Comparison of ENCODE assay signal across 20 mouse cellular contexts in the genomic region with DNA sequence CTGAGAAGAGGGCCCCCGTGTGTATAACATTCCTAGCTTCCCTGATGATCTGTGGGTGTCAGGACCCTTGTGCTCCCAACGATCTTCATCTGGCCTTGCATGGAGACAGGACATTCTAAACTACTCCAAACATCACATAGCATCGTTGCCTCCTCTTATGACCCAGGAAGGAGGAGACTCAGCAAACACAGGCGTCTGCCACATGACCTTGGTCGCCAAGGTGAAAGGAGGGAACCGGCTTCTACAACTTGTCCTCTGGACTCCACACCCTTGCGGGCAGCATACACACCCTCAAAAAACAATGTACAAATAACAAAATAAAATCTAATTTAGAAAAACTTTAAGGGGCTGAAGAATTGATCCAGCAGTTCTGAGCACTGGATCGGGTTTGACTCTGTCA. TPM values are rescaled to one million over a fixed set of nuclear protein-coding genes. Genes with fewer than 3 reads are reported as not detected.
DNase-seq lines count a peak whose midpoint lies in the region; ATAC-seq and TF ChIP-seq lines count a peak whose summit lies in the region.
"Had no signal": no experiment of that assay in that cellular context is flagged by ENCODE, and none has a peak within 500 bp of the region (broad histone marks: within the 10 kb centered on the region; RNA-seq: fewer than 3 reads in every experiment).

No protein-coding gene starts in this region.

- H3K9me3 ChIP-seq in kidney, embryonic 15.5 days (replicated peaks), result no peaks in the 10 kb centered on the region
- no peaks in the 10 kb centered on the region for H3K9me3 ChIP-seq in hindbrain, embryonic 13.5 days
- H3K9me3 ChIP-seq: forebrain, embryonic 15.5 days; hindbrain, embryonic 10.5 days; limb, embryonic 12.5 days; lung, embryonic 15.5 days had no signal

- WGBS in kidney, embryonic 15.5 days, result 25% methylated on average over 8 of the region's 8 CpGs
- WGBS in large intestine, adult 2 months, result 25% methylated on average over 8 of the region's 8 CpGs
- whole genome bisulfite sequencing in hindbrain, embryonic 13.5 days, result 73% methylated on average over 8 of the region's 8 CpGs

- H3K4me1 ChIP-seq in kidney, embryonic 15.5 days, result peaks cover 53% of the 10 kb centered on the region
- H3K4me1 ChIP-seq in hindbrain, embryonic 13.5 days (replicated peaks), result peaks cover 23% of the 10 kb centered on the region

- H3K4me2 ChIP-seq in kidney, embryonic 15.5 days, result no peak overlapping the region
- H3K4me2 ChIP-seq in hindbrain, embryonic 13.5 days, result no peak overlapping the region
- H3K4me2 ChIP-seq: forebrain, embryonic 15.5 days; heart, embryonic 11.5 days; limb, embryonic 12.5 days; lung, embryonic 15.5 days had no signal

- H3K27ac ChIP-seq in gastrocnemius, adult 2 months, result peak overlapping the region; percentile 16; the same call in 1 of the 2 replicates
- peak overlapping the region; percentile 78; the same call in 1 of the 2 replicates for H3K27ac ChIP-seq in kidney, embryonic 15.5 days
- no peak overlapping the region for H3K27ac ChIP-seq in hindbrain, embryonic 13.5 days
- H3K27ac ChIP-seq: forebrain, embryonic 15.5 days; hindbrain, embryonic 10.5 days; liver, embryonic 14.5 days; lung, embryonic 15.5 days had no signal

- TF ChIP-seq CTCF in gastrocnemius, adult 2 months (IDR thresholded peaks at IDR 0.05), result no peak

- ATAC-seq in kidney, embryonic 15.5 days (replicated peaks; ENCODE audit: low FRiP score), result no peak
- no peak for ATAC-seq in hindbrain, embryonic 13.5 days (ENCODE audit: low FRiP score)
- ATAC-seq: forebrain, embryonic 15.5 days had no signal

- intact Hi-C loops in gastrocnemius, adult 2 months (cut with DNase I), result no loop called here

- no peak overlapping the region for H3K4me3 ChIP-seq in gastrocnemius, adult 2 months
- H3K4me3 ChIP-seq in kidney, embryonic 15.5 days (replicated peaks), result no peak overlapping the region
- no peak overlapping the region for H3K4me3 ChIP-seq in hindbrain, embryonic 13.5 days
- H3K4me3 ChIP-seq: forebrain, embryonic 15.5 days; hindbrain, embryonic 10.5 days; limb, embryonic 12.5 days; lung, embryonic 15.5 days had no signal

- no peak for DNase-seq in gastrocnemius, adult 2 months
- no peak for DNase-seq in gastrocnemius, postnatal 4 days (ENCODE audit: low spot score in 2 of 2)
- no peak for DNase-seq in kidney, adult 9 months
- peak; percentile 45 for DNase-seq in ES-CJ7 (ENCODE audit: low read depth, low spot score)
- DNase-seq in large intestine, adult 2 months (ENCODE audit: low read depth, low spot score), result peak; percentile 71
- DNase-seq: cerebellum, postnatal 14 days; gastrocnemius, postnatal 36 days; lung, postnatal 4 days; thymus, postnatal 25 days had no signal

- H3K27me3 ChIP-seq in kidney, embryonic 15.5 days, result no peaks in the 10 kb centered on the region
- H3K27me3 ChIP-seq in hindbrain, embryonic 13.5 days, result no peaks in the 10 kb centered on the region
- H3K27me3 ChIP-seq: forebrain, embryonic 15.5 days; limb, embryonic 12.5 days; lung, embryonic 15.5 days had no signal

- no peak overlapping the region for H3K9ac ChIP-seq in kidney, embryonic 15.5 days
- H3K9ac ChIP-seq in hindbrain, embryonic 13.5 days, result no peak overlapping the region
- H3K9ac ChIP-seq: forebrain, embryonic 15.5 days; limb, embryonic 12.5 days; liver, embryonic 14.5 days; lung, embryonic 15.5 days had no signal

- H3K36me3 ChIP-seq in kidney, embryonic 15.5 days, result peaks cover 18% of the 10 kb centered on the region; the same call in 1 of the 2 replicates
- 0 out of 2 replicates have a peak, but pooled peaks cover 2% of the 10 kb centered on the region for H3K36me3 ChIP-seq in hindbrain, embryonic 13.5 days
- H3K36me3 ChIP-seq: forebrain, embryonic 15.5 days had no signal

RNA-seq across cellular contexts. Expression of a gene that starts 21.6 kb away (rescaled TPM):
- 10 to 100 TPM; 33.9 to 34.7 TPM for total RNA-seq in gastrocnemius, adult 2 months (2021)
- total RNA-seq in gastrocnemius, postnatal 4 days (2021), result 10 to 100 TPM; 42.7 to 53.4 TPM
- polyA plus RNA-seq in kidney, embryonic 15.5 days (2015; fragmentation: Nextera tagmentation; extraction: Ambion mirVana), result 17.4 and 19.0 TPM in 2 replicates
- 182 and 185 TPM in 2 replicates for polyA plus RNA-seq in large intestine, adult 2 months (2012; rRNA removed)
- polyA plus RNA-seq in hindbrain, embryonic 13.5 days (2015; fragmentation: Nextera tagmentation; extraction: Ambion mirVana), result 7.3 and 8.9 TPM in 2 replicates

RNA-seq across cellular contexts. Expression of a gene that starts 23.1 kb away (rescaled TPM):
- total RNA-seq in gastrocnemius, adult 2 months (2021), result 1,000 to 10,000 TPM in 1 of 2 experiments, 100 to 1,000 TPM in 1; 818 to 1,018 TPM
- 100 to 1,000 TPM; 523 to 551 TPM for total RNA-seq in gastrocnemius, postnatal 4 days (2021)
- polyA plus RNA-seq in kidney, embryonic 15.5 days (2015; fragmentation: Nextera tagmentation; extraction: Ambion mirVana), result 2.1 and 2.5 TPM in 2 replicates
- polyA plus RNA-seq in large intestine, adult 2 months (2012; rRNA removed), result 0.40 and 0.67 TPM in 2 replicates
- polyA plus RNA-seq in hindbrain, embryonic 13.5 days (2015; fragmentation: Nextera tagmentation; extraction: Ambion mirVana), result 0.31 TPM in 2 replicates

RNA-seq across cellular contexts. Expression of a gene that starts 34.7 kb away (rescaled TPM):
- not detected for total RNA-seq in gastrocnemius, adult 2 months (2021)
- total RNA-seq in gastrocnemius, postnatal 4 days (2021), result not detected
- polyA plus RNA-seq in kidney, embryonic 15.5 days (2015; fragmentation: Nextera tagmentation; extraction: Ambion mirVana), result not detected in 2 replicates
- not detected in 2 replicates for polyA plus RNA-seq in large intestine, adult 2 months (2012; rRNA removed)
- polyA plus RNA-seq in hindbrain, embryonic 13.5 days (2015; fragmentation: Nextera tagmentation; extraction: Ambion mirVana), result not detected in 2 replicates
- total RNA-seq: CH12.LX; gastrocnemius, postnatal 36 days; layer of hippocampus, postnatal 10 days had no signal
- polyA plus RNA-seq: embryonic facial prominence, embryonic 14.5 days; forebrain, embryonic 15.5 days; heart, embryonic 11.5 days; hindbrain, embryonic 10.5 days; limb, embryonic 12.5 days; liver, embryonic 14.5 days had no signal

RNA-seq across cellular contexts. Expression of a gene that starts 54.8 kb away (rescaled TPM):
- total RNA-seq in gastrocnemius, adult 2 months (2021), result under 1 TPM; 0.08 to 0.10 TPM
- total RNA-seq in gastrocnemius, postnatal 4 days (2021), result 1 to 10 TPM; 1.9 to 2.4 TPM
- polyA plus RNA-seq in kidney, embryonic 15.5 days (2015; fragmentation: Nextera tagmentation; extraction: Ambion mirVana), result 6.7 and 7.5 TPM in 2 replicates
- polyA plus RNA-seq in large intestine, adult 2 months (2012; rRNA removed), result 47.1 and 70.3 TPM in 2 replicates
- polyA plus RNA-seq in hindbrain, embryonic 13.5 days (2015; fragmentation: Nextera tagmentation; extraction: Ambion mirVana), result 19.9 and 20.7 TPM in 2 replicates

RNA-seq across cellular contexts. Expression of a gene that starts 58.4 kb away (rescaled TPM):
- total RNA-seq in gastrocnemius, adult 2 months (2021), result not detected
- total RNA-seq in gastrocnemius, postnatal 4 days (2021), result 1 to 10 TPM in 1 of 2 experiments, under 1 TPM in 1; 0.86 to 1.1 TPM
- polyA plus RNA-seq in kidney, embryonic 15.5 days (2015; fragmentation: Nextera tagmentation; extraction: Ambion mirVana), result 0.41 and 0.96 TPM in 2 replicates
- 4.5 and 7.9 TPM in 2 replicates for polyA plus RNA-seq in large intestine, adult 2 months (2012; rRNA removed)
- 12.5 and 13.4 TPM in 2 replicates for polyA plus RNA-seq in hindbrain, embryonic 13.5 days (2015; fragmentation: Nextera tagmentation; extraction: Ambion mirVana)
- total RNA-seq: gastrocnemius, postnatal 36 days had no signal

Comparison
In these comparisons a context has a peak if more than half of its experiments do, and no peak if none do; other contexts are left out.
1. DNase-seq: peak in ES-CJ7 (single experiment) and large intestine, adult 2 months (single experiment); none in gastrocnemius, adult 2 months (single experiment), gastrocnemius, postnatal 4 days (0 of 2) and kidney, adult 9 months (single experiment).